Mouse (Mus musculus) kidney, adult 8-10 months (tissue): ENCODE measurements around the gene Zfp429.
"Not testable (repeated sequence)": the region's sequence is repeated elsewhere in the genome, so short reads cannot be mapped to it uniquely, and the experiment has no call there.

ENCODE experiments used
- DNase-seq, 2 experiments: peaks; one replicate each; pipeline ENCODE4 v3.0.0; 2022

Gene Zfp429

DNA sequence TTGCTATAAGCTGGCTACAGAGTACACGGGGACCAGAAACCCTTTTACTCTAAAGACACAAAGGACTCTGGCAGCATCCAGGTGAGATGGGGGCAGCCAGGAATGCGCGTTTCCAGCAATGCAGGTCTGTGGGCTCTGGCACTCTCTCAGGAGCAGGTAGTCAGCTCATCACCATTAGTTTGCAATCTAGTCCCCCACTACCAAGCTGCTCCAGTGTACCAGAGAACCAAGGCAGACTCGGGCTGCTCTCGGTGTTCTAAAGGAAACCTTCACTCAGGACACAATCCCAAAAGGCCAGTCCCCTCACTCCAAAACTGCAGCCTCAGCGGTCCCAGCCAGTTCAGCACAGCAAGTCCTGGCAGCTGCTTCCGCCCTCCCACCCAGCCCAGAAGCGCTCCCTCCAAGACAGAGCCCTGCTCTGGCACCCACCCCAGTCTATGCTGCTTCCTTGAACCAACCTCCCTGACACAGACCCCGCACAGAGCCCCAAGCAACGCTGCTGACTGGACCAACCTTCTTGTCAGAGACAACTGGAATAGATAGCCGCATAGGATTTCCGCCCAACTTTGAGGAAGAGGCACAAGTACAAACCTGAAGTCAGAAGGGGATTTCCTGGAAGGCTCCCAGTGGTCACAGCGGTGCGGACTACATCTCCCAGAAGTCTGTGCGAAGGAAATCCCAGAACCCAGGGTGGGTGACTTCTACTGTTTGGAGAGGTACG is at the start of gene Zfp429:
Gene Zfp429, minus strand, starts transcription at position 637 of the 721 bp plus-strand sequence.
- peak; percentile 69 to 77 for DNase-seq

GRCm38 (mm10) chr13:67437095-67437494 is 37.5 kb upstream of the Zfp429 start:
- DNase-seq = not testable (repeated sequence)

DNA sequence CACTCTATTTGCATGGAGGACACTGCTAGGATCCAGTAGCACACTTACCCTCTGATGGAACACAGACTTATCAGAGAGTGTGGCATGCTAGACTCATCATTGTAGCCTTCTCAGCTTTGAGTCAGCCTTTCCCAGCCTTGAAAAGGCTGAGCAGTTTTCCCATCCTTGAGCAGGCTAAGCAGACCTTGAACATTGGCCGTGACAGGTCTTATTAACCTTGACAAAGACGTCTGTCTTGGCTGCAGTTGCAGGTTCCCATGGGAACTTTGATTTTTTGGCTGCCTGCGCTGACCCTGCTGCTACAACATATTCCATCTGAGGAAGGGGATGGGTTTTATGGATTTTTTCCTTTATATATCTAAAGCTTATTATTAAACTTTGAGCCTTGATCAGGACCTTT is 28.5 kb upstream of the Zfp429 start:
- no peak for DNase-seq

DNA sequence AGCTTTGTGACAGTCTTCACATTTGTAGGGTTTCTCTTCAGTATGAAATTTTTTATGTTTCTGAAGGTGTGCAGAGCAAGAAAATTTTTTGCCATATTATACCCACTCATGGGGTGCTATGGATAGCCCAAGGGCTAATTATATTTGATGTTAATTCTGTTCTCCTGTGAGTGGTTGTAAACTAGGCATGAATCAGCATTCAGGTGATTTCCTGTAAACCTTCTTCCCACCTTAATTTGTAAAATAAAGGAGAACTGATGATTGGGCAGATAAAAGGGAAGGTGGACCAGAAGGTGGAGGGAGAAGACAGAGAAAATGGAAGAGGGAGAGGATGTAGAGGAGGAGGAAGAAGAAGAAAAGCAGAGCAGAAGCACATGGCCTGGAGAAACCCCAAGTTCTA is 26.1 kb upstream of the Zfp429 start:
- DNase-seq = not testable (repeated sequence)

GRCm38 (mm10) chr13:67422532-67422931 is 22.9 kb upstream of the Zfp429 start:
- DNase-seq = not testable (repeated sequence)

GRCm38 (mm10) chr13:67421207-67421857 is 21.7 kb upstream of the Zfp429 start, which contains the start of gene Zfp459:
Gene Zfp459 (minus strand): TSS chr13:67421418.
- peak; percentile 38 to 56 for DNase-seq

DNA sequence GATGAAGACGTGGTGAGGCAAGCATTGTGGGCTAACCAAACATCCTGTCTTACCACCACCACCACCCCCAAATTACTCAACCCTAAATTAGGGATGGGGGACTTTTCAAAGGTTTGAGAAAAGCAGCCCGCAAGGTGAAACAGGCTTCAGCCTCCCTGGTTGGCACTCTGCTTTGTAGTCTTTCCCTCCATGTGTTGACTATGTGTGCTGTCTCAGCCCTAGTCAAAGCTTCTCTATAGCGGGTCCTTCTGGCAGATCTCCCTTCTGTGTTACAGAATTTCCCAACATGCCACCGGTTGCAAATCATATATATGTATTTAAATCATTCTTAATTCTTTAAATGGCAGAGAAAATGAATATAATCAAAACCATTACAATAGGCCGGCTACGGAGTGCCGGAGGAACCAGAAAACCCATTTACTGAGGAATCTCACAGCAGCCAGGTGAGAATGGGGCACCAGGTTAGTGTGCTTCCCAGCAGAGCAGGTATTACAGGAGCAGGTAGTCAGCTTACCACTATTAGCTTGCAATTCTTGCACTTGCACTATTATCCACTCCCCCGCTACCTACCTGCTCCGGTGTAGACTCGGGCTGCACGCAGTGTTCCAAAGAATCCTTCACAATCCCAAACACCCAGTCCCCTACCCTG is 21.1 kb upstream of the Zfp429 start:
- DNase-seq = no peak

GRCm38 (mm10) chr13:67416811-67417210 is 17.2 kb upstream of the Zfp429 start:
- no peak for DNase-seq

DNA sequence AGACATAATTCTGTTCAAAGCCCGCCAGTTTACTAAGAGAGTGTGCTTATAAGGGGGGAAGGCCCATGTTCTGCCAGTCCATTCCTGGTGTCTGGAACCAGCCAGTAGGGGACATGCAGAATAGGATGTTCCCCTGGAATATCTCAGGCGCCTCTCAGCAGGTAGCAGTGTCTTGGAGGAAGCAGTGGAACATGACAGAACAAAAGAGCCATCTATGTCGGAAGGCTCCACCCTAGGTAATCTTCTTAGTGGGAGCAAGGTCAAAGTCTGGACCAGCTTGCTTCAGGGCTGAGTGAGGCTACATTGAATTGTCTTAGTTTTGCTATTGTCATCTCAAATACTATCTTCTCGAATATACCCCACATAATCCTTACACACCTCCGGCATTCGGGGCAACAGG is 16.1 kb upstream of the Zfp429 start:
- DNase-seq = no peak

- not testable (repeated sequence) for DNase-seq
These were observed 14.0 kb upstream of the Zfp429 start for GRCm38 (mm10) chr13:67413634-67414033.

GRCm38 (mm10) chr13:67376255-67376654 is 23.4 kb downstream of the Zfp429 start:
- DNase-seq = not testable (repeated sequence)

DNA sequence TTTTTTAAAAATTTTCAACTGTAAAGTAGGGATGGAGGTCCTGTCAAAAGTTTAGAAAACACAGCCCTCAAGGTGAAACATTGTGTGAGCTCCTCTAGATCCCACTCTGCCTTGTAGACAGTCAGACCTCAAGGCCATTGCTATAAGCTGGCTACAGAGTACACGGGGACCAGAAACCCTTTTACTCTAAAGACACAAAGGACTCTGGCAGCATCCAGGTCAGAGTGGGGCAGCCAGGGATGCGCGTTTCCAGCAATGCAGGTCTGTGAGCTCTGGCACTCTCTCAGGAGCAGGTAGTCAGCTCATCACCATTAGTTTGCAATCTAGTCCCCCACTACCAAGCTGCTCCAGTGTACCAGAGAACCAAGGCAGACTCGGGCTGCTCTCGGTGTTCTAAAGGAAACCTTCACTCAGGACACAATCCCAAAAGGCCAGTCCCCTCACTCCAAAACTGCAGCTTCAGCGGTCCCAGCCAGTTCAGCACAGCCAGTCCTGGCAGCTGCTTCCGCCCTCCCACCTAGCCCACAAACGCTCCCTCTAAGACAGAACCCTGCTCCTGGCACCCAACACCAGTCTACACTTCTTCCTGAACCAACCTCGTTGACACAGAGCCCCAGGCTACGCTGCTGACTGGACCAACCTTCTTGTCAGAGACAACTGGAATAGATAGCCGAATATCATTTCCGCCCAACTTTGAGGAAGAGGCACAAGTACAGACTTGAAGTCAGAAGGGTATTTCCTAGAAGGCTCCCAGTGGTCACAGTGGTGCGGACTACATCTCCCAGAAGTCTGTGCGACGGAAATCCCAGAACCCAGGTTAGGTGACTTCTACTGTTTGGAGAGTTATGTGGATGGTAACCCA is 24.3 kb downstream of the Zfp429 start, which contains the start of the genes Gm28041 and Zfp456:
Gene Gm28041, minus strand, starts transcription at position 684 of the 862 bp plus-strand sequence.
Gene Zfp456, minus strand, starts transcription at position 761 of the 862 bp plus-strand sequence.
- peak; percentile 77 to 78 for DNase-seq

GRCm38 (mm10) chr13:67360131-67360744 is 39.4 kb downstream of the Zfp429 start, which contains the start of the genes Gm28044 and Zfp953:
Gene Gm28044 (minus strand): TSS chr13:67360536.
Gene Zfp953 (minus strand): TSS chr13:67360605.
- peak; percentile 87 to 94 for DNase-seq

DNA sequence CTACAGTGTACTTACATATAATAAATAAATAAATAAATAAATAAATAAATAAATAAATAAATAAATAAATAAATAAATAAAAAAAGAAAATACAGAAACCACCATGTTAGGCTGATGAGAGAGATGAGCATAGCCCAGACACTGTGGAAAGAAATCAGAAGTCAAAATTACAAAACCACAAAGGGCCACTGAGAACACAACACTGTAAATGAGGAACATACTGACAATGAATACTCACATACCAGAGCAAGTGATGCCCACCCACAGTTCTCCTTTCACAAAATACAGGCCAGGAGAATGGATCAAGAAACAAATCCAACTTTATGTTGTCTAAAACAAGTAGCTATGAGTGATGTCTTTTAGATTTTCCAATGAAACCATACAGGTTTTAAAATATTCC is 47.8 kb downstream of the Zfp429 start:
- DNase-seq = no peak

- no peak for DNase-seq
These were observed 56.2 kb downstream of the Zfp429 start for GRCm38 (mm10) chr13:67343422-67343821.
